Mouse (Mus musculus): ENCODE results near the gene Prune2.

- no peak for TF ChIP-seq CTCF (conservative IDR thresholded peaks at IDR 0.05; ENCODE audit: insufficient read depth, insufficient read length, low read depth, low read length)
- TF ChIP-seq POLR2A (IDR thresholded peaks at IDR 0.05; ENCODE audit: low read depth, low read length) = no peak
These were observed 181.0 kb downstream of the Prune2 start for GRCm38 (mm10) chr19:17136677-17137460.
